25 mouse cellular contexts compared by ENCODE assay signal in the genomic region with DNA sequence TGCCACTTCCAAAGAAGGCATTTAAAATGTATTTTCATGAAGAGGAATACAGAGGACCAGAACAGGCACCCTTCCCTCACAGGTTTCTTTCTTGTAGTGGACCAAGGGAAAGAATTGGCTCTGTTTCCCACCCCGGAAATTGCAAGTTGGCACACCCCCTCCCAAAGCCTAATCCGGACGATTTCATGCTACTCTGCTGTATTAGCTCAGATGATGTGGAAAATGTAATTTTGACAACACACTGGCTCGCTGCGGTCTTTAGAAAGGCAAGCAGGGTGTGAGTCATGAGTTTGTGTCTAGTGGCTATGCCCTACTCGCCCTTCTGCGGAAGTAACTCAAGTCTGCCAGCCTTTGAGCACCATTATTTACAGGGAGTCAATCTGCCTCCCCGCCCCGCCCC.
DNase-seq lines count a peak whose midpoint lies in the region; ATAC-seq lines count a peak whose summit lies in the region.
"Had no signal": no experiment of that assay in that cellular context is flagged by ENCODE, and none has a peak within 500 bp of the region (broad histone marks: within the 10 kb centered on the region; RNA-seq: fewer than 3 reads in every experiment).

No protein-coding gene starts in this region.

- H3K9ac ChIP-seq in hindbrain, embryonic 12.5 days, result no peak overlapping the region
- no peak overlapping the region for H3K9ac ChIP-seq in hindbrain, embryonic 14.5 days
- H3K9ac ChIP-seq in intestine, embryonic 16.5 days (ENCODE audit: low read depth, low read length), result no peak overlapping the region
- H3K9ac ChIP-seq: forebrain, embryonic 13.5 days; heart, embryonic 12.5 days; limb, embryonic 12.5 days; liver, postnatal 0 days; neural tube, embryonic 12.5 days had no signal

- H3K36me3 ChIP-seq in hindbrain, embryonic 12.5 days, result no peaks in the 10 kb centered on the region
- H3K36me3 ChIP-seq in hindbrain, embryonic 14.5 days (replicated peaks; ENCODE audit: control insufficient read depth, insufficient read depth), result no peaks in the 10 kb centered on the region
- H3K36me3 ChIP-seq in intestine, embryonic 16.5 days (ENCODE audit: control insufficient read depth, insufficient read depth, low read length), result no peaks in the 10 kb centered on the region
- H3K36me3 ChIP-seq: heart, embryonic 12.5 days; hindbrain, embryonic 10.5 days; limb, embryonic 12.5 days; midbrain, embryonic 10.5 days; neural tube, embryonic 12.5 days had no signal

- DNase-seq in hindbrain, embryonic 14.5 days (ENCODE audit: low spot score), result no peak
- DNase-seq in 3T3-L1 (ENCODE audit: low read depth, low spot score) (peak; percentile 45), MN1 (ENCODE audit: low spot score) (peak; percentile 69)
- DNase-seq in retina, embryonic 14.5 days (ENCODE audit: low spot score), result peak; percentile 27
- no peak for DNase-seq in kidney, adult 18-20 months
- DNase-seq: adrenal gland, adult 8-10 months; cerebellum, adult 2 months; heart, postnatal 10 days; kidney, adult 8-10 months; kidney, postnatal 14 days; liver, postnatal 0 days; thymus, postnatal 14 days had no signal

- H3K27ac ChIP-seq in hindbrain, embryonic 12.5 days, result peak overlapping the region; percentile 60; the same call in 1 of the 2 replicates
- H3K27ac ChIP-seq in hindbrain, embryonic 14.5 days, result no peak overlapping the region
- H3K27ac ChIP-seq in intestine, embryonic 16.5 days (ENCODE audit: low read length), result no peak overlapping the region
- H3K27ac ChIP-seq: forebrain, embryonic 13.5 days; hindbrain, embryonic 10.5 days; limb, embryonic 12.5 days; macrophage; midbrain, embryonic 10.5 days; neural tube, embryonic 12.5 days had no signal

- H3K27me3 ChIP-seq in hindbrain, embryonic 12.5 days, result no peaks in the 10 kb centered on the region
- no peaks in the 10 kb centered on the region for H3K27me3 ChIP-seq in hindbrain, embryonic 14.5 days (ENCODE audit: control insufficient read depth, insufficient read depth, low read length)
- H3K27me3 ChIP-seq in intestine, embryonic 16.5 days (replicated peaks; ENCODE audit: control insufficient read depth, insufficient read depth, low read length), result no peaks in the 10 kb centered on the region
- H3K27me3 ChIP-seq: forebrain, embryonic 13.5 days; heart, embryonic 12.5 days; limb, embryonic 12.5 days; neural tube, embryonic 12.5 days had no signal

- 78% methylated on average over 8 of the region's 9 CpGs for WGBS in hindbrain, embryonic 12.5 days
- WGBS in hindbrain, embryonic 14.5 days, result 76% methylated on average over 9 of the region's 9 CpGs
- 76% methylated on average over 9 of the region's 9 CpGs for WGBS in intestine, embryonic 16.5 days

- H3K4me2 ChIP-seq in hindbrain, embryonic 12.5 days (replicated peaks), result no peak overlapping the region
- H3K4me2 ChIP-seq in hindbrain, embryonic 14.5 days (replicated peaks), result no peak overlapping the region
- no peak overlapping the region for H3K4me2 ChIP-seq in intestine, embryonic 16.5 days (ENCODE audit: low read depth, low read length)
- H3K4me2 ChIP-seq: forebrain, embryonic 13.5 days; heart, embryonic 12.5 days; limb, embryonic 12.5 days; liver, embryonic 11.5 days; neural tube, embryonic 12.5 days had no signal

- H3K4me1 ChIP-seq in hindbrain, embryonic 12.5 days, result peaks cover 4% of the 10 kb centered on the region; the same call in 1 of the 2 replicates
- peaks cover 4% of the 10 kb centered on the region; the same call in 1 of the 2 replicates for H3K4me1 ChIP-seq in hindbrain, embryonic 14.5 days (replicated peaks; ENCODE audit: control insufficient read depth, insufficient read depth, low read length)
- H3K4me1 ChIP-seq in intestine, embryonic 16.5 days (ENCODE audit: control insufficient read depth, insufficient read depth, low read length), result no peaks in the 10 kb centered on the region
- H3K4me1 ChIP-seq: forebrain, embryonic 13.5 days; heart, embryonic 12.5 days; hindbrain, embryonic 10.5 days; limb, embryonic 12.5 days had no signal

- H3K9me3 ChIP-seq in hindbrain, embryonic 12.5 days (replicated peaks), result no peaks in the 10 kb centered on the region
- H3K9me3 ChIP-seq in hindbrain, embryonic 14.5 days (ENCODE audit: control insufficient read depth, low read length), result no peaks in the 10 kb centered on the region
- no peaks in the 10 kb centered on the region for H3K9me3 ChIP-seq in intestine, embryonic 16.5 days (ENCODE audit: control insufficient read depth, low read length)
- H3K9me3 ChIP-seq: forebrain, embryonic 13.5 days; hindbrain, embryonic 10.5 days; limb, embryonic 12.5 days; midbrain, embryonic 10.5 days; neural tube, embryonic 12.5 days had no signal

- H3K4me3 ChIP-seq in hindbrain, embryonic 12.5 days, result no peak overlapping the region
- H3K4me3 ChIP-seq in hindbrain, embryonic 14.5 days (replicated peaks; ENCODE audit: low read length), result no peak overlapping the region
- no peak overlapping the region for H3K4me3 ChIP-seq in intestine, embryonic 16.5 days (ENCODE audit: low read length)
- H3K4me3 ChIP-seq: forebrain, embryonic 13.5 days; heart, embryonic 12.5 days; hindbrain, embryonic 10.5 days; limb, embryonic 12.5 days; midbrain, embryonic 10.5 days; neural tube, embryonic 12.5 days had no signal

- no peak for ATAC-seq in hindbrain, embryonic 12.5 days (ENCODE audit: low FRiP score)
- ATAC-seq in hindbrain, embryonic 14.5 days (ENCODE audit: low FRiP score), result no peak
- ATAC-seq in intestine, embryonic 16.5 days, result no peak
- ATAC-seq: CD4-positive, CD25-positive, alpha-beta regulatory T cell, adult 4 months; forebrain, embryonic 13.5 days; inflammation-experienced regulatory T-cells, adult 6 months; liver, postnatal 0 days; lung, postnatal 0 days had no signal

Comparison
In these comparisons a context has a peak if more than half of its experiments do, and no peak if none do; other contexts are left out.
1. DNase-seq: peak in 3T3-L1 (single experiment), MN1 (single experiment) and retina, embryonic 14.5 days (single experiment); none in hindbrain, embryonic 14.5 days (single experiment) and kidney, adult 18-20 months (single experiment).